Mouse (Mus musculus): Measurements from ENCODE around the gene Trpm8.
A peak's percentile ranks its signal among the peaks of the same experiment; 100 is the strongest.

Trpm8 gene

DNA sequence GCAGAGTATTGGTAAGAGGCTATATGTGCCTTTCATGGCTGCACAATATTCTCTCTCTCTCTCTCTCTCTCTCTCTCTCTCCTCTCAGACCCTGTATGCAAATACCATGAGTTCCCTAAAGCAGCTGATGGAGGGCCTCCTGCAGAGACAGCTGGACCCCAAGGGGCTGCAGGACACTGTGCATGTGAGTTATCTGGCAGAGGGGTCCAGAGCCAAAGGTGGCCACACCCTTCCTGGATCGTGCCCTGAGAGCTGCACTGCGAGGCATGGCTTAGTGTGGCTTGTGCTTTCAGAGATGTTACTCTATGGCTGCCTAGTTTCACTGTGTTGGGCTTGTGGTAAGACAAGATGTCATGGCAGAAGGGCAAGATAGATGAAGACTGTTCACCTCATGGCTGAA, 29.8 kb upstream of the Trpm8 start:
- no peak for DNase-seq (ENCODE audit: low spot score)

- no peak for DNase-seq (ENCODE audit: low spot score)
Measured at GRCm38 (mm10) chr1:88248658-88249057, 28.8 kb upstream of the Trpm8 start.

DNA sequence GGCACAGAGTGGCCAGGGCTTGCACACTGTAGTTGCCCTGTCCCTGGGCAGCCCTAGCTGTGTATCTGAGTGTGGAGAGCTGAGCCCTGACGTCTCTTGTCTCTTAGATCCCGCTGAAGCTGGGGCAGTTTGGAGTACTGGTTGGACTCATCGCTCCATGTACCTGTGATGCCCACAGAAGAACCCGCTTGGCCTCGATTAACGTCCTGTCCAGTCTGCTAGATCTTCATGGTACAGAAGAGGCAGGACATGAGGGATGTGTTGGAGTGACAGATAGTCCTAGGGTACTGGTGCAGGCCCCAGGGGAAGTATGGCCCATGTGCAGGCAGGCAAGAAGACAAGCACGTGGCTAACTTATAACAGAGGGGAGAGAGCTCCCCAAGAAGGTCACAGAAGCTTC, 27.9 kb upstream of the Trpm8 start:
- no peak for DNase-seq (ENCODE audit: low spot score)

- no peak for DNase-seq (ENCODE audit: low spot score)
Measured at GRCm38 (mm10) chr1:88250023-88250422, 27.4 kb upstream of the Trpm8 start.

DNA sequence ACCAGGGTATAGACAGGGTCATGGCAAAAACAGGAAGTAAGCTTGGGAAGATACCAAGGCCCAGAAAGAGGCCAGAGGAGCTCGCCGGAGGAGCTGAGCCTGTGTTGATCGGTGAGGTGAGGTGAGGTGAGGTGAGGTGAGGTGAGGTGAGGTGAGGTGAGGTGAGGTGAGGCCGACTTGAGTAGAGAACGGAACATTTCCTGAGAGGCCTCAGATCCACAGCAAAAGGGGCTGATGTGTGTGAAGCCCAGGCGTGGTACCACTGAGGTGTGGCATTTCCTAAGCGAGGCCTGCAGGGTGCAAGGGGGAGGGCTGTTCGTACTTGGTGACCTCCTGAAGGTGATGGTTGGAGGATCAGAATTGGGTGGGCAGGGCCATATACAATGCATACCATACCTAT, 24.4 kb upstream of the Trpm8 start:
- DNase-seq (ENCODE audit: low spot score) = no peak

DNA sequence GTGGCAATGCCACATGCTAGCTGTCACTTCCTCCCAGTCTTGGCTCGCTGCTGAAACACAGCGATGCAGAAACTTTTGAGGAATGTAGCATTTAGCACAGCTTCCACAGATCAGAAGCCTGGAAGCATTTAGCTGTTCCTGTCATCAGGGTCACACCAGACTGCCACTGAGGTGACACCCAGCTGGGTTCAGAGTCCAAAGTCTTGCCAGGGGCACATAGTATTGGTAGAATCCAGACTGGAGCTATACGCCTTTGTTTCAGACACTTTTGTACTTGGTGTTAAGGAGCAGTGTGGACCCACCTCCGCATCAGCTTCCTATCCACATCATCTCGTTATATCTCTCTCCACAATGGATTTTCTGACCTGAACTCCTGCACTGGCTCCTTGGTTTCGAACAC, 23.9 kb upstream of the Trpm8 start:
- DNase-seq (ENCODE audit: low spot score) = no peak

GRCm38 (mm10) chr1:88254793-88255465, 22.5 kb upstream of the Trpm8 start:
- peak; percentile 63 for DNase-seq (ENCODE audit: low spot score)

GRCm38 (mm10) chr1:88255466-88255857, 22.0 kb upstream of the Trpm8 start:
- DNase-seq (ENCODE audit: low spot score) = no peak

GRCm38 (mm10) chr1:88255989-88256754, 21.3 kb upstream of the Trpm8 start:
- DNase-seq (ENCODE audit: low spot score) = no peak

DNA sequence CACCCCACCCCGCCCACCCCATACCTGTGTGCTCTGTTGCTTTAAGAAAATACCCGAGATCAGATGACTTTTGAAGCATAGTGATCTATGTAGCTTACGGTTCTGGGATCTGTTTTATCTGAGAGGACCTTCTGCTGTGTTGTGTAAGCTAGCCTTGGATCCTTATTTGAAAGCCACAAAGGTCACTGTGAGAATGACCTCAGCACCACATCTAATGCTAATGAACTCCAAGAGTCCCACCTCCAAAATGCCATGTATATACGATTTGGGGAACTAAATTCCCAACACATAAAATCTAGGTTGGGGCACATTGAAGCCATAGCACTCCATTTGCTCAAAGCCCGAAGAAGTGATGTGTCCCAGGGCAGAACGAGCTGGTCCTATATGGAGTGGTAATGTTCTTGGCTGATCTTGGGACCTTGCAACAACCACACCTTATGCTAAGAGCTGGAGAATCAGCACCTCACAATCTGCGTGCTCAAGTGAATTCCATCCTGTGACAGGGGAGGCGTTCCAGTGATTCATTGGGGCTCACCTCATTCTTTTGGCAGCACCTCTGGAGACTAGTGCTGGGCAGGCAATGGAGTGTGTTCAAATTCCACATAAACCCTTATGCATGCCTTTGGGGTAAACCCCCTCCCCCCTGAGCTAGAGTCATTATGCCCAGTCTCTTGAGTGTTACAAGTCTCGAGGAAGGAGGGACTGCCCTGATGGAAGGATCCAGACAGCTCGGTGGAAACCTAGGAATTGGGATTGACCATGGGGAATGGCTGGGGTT, 20.4 kb upstream of the Trpm8 start:
- DNase-seq (ENCODE audit: low spot score) = no peak

DNA sequence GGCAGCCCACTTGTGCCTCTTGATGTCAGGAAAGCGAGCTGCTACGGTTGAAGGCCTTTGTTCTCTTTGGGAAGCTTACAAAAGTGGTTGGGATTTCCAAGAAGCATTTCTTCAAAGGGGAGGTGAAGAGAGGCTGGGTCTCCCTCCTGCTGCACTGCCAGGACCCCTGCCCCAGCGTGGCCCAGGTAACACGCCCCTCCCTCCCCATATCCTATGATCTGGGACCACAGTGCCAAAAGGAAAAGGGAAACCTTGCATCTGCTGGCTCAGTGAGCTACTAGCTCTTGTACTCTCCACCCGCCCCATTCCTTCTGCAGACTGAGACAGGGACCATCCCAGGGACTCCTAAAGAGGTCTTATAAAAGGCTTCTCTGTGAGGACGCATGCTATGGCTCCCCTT, 19.8 kb upstream of the Trpm8 start:
- no peak for DNase-seq (ENCODE audit: low spot score)

- no peak for DNase-seq (ENCODE audit: low spot score)
Measured at GRCm38 (mm10) chr1:88258361-88258760, 19.1 kb upstream of the Trpm8 start.

GRCm38 (mm10) chr1:88258881-88259642, 18.4 kb upstream of the Trpm8 start:
- DNase-seq (ENCODE audit: low spot score) = no peak

GRCm38 (mm10) chr1:88259643-88260024, 17.8 kb upstream of the Trpm8 start:
- no peak for DNase-seq (ENCODE audit: low spot score)

GRCm38 (mm10) chr1:88260114-88260513, 17.3 kb upstream of the Trpm8 start:
- DNase-seq (ENCODE audit: low spot score) = peak; percentile 77

GRCm38 (mm10) chr1:88260604-88261377, 16.7 kb upstream of the Trpm8 start:
- no peak for DNase-seq (ENCODE audit: low spot score)

- DNase-seq (ENCODE audit: low spot score) = no peak
Measured at GRCm38 (mm10) chr1:88261706-88262105, 15.8 kb upstream of the Trpm8 start.

DNA sequence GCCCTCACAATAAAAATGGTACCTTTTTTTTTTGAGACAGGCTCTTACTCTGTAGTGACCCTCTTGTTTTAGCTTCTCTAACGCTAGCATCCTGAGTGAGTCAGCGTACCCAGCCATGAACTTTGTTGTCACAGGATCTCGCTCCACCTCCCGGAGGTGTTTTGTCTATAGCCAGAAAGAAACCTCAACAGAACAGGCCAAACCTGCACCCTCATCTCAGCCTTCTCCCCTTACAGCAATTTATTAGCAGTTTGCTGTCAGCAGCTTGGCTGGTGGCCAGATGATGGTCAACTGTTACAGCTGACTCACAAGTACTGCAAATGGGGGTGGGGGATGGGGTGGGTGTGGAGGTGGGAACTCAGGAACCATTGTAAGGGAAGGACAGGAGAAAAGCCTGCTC, 15.2 kb upstream of the Trpm8 start:
- DNase-seq (ENCODE audit: low spot score) = peak; percentile 96

DNA sequence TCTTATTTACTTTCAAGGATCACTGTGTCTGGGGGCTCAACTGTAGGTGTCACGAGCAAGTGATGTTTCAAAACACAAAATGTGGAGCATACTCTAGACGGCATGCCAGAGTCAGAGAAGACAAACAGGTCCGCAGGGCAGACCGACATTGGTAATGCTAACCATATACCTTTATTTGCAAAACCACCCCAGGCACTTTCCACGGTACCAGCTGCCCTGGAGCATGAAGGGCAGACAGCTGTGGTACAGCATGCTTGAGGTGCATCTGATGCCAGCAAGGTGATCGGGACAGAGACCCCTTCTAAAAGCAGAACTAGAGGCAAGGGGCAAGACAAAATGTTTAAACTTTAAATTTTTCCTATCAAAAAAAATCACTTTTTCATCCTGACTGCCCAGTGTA, 14.5 kb upstream of the Trpm8 start:
- no peak for DNase-seq (ENCODE audit: low spot score)

- DNase-seq (ENCODE audit: low spot score) = no peak
Measured at GRCm38 (mm10) chr1:88263778-88264177, 13.7 kb upstream of the Trpm8 start.

GRCm38 (mm10) chr1:88264237-88264868, 13.1 kb upstream of the Trpm8 start:
- no peak for DNase-seq (ENCODE audit: low spot score)
